Mouse (Mus musculus): ENCODE measurements around the gene Prf1.

DNA sequence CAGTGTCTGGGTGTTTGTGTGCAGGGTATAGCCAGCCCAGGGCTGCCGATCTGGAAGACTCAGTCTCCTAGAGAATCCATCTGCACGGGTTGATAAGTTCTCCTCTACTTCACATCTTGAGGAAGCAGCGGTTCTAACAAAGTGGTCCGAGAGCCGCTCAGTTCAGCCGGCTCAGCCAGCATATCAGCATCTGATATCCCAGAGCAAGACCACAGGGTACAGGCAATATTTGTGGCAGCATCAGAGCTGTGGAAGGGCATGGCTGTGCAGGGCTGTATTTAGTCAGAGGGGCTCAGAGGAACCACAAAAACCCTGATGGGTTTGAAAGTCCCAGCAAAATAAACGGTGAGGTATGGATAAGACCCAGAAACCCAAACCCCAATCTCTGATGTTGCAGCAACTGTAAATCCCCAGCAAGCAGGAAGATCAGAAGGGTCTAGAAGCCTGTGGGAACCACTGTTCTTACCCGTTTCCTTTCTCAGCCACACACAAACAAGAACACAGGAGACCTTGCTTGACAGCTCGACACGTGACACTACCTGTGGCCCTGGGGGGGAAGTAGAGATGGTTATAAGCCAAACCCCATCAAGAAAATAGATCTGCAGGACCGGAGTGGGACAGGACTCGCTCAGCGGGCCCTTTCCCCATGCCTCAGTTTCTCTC lies 8.4 kb downstream of the Prf1 start:
- TF ChIP-seq CTCF (IDR thresholded peaks at IDR 0.05; ENCODE audit: low read depth) (no peak), EP300 (optimal IDR thresholded peaks at IDR 0.05) (no peak)

Data from stomach, postnatal 0 days (tissue).